Mouse (Mus musculus) lung, adult 18-20 months (tissue): ENCODE results near the gene Pdzd3.
"Not testable (repeated sequence)": the region's sequence is repeated elsewhere in the genome, so short reads cannot be mapped to it uniquely, and the experiment has no call there.

Experiments used
- DNase-seq, 2 experiments: peaks; one replicate each; pipeline ENCODE4 v3.0.0; 2022; ENCODE audit warnings: mixed read lengths in 2 of 2

Pdzd3 gene

DNA sequence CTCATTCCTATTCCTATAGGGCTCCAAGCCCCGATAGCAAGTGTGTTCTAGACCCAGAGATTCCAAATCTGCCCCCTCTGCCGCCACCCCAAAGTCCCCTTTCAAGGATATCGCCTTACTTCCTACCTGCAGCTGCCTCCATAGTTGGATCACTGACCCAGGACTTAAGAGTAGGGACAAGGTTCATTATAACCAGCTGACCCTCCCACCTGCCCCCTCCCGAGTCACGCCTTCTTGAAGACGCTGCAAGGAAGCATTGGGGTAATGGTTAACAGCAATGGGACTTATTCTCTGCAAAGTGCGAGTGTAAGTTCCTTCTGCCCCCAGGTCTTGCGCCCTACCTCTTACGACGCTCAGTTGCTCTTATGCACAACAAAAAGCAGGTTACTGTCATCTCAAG is at the start of gene Pdzd3:
Pdzd3 (minus strand) TSS at position 158 of the 400 bp plus-strand sequence.
- no peak for DNase-seq

DNA sequence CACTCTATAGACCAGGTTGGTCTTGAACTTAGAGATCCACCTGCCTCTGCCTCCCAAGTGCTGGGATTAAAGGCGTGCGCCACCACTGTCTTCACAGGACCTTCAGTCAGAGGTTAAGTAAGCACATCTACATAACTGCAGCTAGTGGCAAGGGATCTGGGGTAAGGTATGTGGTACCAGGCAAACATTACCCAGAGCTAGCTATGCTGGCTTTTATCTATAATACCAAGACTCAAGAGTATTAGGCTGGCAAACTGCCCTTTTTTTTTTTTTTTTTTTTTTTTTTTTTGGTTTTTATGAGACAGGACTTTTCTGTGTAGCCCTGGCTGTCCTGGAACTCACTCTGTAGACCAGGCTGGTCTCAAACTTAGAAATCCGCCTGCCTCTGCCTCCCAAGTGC is 48.7 kb upstream of the Pdzd3 start:
- not testable (repeated sequence) for DNase-seq

DNA sequence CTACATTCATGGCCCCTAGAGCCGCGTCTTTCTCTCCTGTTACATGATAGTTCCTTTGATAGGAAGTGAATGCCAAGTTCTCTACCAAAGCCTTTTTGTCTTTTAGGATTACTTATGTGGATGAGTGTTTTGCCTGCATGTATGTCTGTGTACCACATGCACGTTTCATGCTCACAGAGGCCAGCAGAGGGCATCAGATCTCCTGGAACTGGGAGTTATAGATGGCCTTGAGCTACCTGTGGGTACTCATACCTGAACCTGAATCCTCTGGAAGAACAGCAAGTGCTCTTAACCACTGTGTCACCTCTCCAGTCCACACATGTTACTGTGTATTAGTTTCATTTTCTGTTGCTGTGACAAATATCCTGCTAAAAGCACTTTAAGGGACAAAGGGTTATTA is 41.2 kb upstream of the Pdzd3 start:
- peak; percentile 54 to 65 for DNase-seq

DNA sequence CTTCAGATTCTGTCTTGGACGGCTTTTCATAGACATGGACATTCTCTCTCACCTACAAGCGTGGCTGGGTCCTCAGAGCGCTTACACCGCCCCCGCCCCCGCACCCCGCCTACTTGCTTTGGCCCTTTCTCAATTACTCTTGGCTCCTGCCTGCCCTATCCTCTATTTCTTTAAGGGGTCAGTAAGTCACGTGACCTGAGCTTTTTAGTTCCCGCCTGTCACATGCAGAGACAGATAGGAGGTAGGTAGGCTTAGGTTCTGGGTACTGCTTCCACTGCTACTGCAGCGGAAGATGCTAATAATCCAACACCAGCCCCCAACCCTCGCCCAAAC is 37.7 kb upstream of the Pdzd3 start:
- no peak for DNase-seq

DNA sequence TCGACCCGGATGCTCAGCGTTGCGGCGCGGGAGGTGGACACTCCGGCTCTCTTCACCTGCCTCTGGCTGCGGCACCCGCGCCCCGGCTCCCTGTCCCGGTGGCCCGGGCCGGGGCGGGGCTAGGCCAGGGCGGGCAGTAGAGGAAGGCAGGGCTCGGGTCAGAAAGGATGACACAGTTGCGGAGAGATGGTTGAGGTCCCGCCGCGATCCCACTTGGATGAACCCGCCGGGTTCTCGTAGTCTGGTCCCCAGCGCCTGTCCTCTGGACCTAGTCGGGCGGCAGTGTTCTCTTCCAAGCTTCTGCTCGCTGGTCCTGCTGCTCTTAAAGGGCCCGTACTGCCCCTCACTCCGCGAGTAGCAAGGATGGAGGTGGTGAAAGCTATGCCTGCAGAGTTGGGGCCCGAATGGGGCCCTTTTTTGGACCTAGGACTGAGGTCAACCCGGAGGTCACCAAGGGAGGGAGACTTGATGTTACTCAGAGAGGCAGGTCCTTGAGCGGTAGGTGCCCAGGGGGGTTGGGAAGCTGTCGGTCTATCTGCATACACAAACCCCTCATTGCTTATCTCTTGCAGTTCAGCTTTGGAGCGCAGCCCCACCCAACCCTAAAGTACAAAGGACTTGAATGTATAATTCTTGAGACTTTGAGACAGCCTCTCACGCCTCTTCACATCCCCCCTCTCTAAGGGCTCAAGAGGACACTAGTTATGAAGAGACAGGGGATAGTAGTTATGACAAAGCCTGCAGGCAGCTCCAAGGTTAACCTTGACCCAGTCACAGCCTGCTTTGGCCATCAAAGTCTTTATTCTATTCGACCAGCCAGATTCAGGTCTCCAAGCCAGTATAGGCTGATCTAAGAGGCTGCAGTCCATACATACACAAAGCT is 37.0 kb upstream of the Pdzd3 start, which contains the start of gene Abcg4:
Abcg4 (minus strand) TSS at position 540 of the 883 bp plus-strand sequence.
- DNase-seq: no peak

DNA sequence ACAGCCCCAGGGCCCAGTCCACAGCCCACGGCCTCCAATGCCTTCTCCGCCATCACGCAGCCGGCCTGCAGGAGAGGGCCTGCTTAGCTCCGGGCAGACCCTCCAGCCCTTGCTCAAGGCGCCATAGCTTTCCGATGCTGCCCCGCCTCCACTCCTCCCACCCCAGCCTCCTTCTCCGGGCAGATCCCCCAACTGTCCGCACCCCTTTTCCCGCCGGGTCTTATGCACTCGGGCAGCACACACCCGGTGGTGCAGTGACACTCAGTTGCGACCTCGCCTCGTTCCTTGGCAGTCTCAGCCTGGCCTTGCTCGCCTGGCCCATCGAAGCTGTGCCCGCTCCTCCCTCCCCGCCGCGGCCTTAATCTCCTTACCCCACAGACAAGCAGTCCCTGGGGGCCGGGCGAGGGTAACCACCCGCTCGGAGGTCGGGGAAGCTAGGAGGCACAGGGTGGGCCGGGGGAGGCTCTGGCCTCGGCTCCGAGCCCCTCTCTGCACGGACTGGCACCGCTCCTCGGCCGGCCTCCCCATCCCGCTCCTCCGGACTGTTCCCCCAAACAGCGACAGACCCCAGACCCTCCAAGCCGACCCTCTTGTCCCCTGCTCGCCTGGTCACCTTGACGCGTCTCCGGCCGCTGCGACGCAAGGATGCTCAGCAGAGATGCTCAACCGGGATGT is 36.3 kb upstream of the Pdzd3 start:
- no peak for DNase-seq

DNA sequence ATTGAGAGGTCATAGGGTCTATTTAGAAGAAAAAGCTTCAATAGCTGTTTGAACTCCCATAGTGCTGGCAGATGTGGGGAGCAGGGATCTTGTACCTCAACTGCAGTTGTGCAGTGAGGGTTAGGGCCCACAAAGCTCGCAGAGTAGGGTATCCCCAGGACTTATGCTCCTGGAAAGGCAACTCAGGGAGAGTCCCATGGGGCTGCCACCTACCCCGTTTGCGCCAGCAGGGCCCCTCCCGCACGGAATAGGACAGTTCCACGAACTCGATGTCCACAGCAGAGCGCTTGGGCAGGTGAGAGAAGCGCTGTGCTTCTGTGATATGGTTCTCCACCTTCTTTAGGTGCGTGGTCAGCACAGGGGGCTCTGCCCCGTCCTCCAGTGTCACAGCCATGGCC is 35.7 kb upstream of the Pdzd3 start:
- no peak for DNase-seq

DNA sequence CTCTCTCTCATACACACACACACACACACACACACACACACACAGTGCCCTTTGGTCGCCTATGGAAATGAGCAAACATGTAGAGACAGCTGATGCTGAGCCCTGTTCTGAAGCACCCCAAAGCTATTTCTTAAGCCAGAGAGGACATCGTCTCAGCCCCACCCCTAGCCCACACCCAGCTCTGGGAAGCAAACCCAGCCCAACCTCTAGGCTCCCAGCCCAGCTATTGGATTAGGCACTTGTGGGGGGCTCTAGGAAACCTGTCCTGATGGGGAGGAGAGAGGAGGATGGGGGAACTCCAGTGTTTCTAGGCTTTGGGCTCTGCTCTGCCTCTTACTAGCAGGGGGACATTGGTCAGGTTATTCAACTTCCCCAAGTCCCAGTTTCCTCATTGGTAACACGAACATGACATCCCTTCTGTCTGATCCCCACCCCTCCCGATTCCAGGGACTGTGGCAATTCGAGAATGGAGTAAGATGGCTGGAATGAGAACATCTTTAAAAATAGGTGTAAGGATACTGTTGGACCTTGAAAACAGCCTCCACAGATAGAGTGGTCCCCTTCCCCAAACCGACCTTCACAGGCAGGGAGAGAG is 35.1 kb upstream of the Pdzd3 start:
- DNase-seq: no peak

DNA sequence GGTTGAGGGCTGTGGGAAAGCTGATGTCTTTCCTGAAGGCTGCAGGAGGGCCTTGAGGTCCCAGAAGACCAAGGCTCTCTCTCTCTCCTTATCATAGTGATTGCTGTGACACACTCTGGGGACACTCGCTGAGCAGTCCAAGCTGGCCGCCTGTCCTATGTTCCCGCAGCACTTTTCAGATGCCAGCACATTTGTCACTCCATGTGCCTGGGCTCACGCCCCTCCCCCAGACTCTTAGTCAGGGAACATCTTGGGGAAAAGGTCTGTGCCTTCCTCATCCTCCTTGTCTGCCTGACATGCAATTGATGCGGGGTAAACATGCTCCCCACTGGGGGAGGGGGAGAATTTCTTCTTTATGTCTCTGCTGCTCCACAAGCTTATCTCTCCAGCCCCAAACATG is 31.9 kb upstream of the Pdzd3 start:
- DNase-seq: no peak

DNA sequence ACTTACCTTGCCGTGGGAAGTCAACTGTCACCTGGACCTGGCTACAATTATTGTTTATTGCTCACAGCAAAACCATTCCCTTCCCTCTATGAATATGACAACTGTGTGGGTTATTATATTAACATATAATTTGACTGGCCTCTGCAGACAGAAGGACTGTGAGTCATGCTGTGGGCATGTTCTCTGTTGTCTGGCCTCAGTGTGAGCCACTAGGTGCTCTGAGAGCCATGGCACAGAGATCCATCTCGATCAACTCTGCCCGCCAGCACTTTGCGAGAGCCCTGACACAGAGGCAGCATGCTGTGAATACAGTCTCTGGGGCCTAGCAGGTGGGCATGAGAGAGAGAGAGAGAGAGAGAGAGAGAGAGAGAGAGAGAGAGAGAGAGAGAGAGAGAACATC is 18.7 kb upstream of the Pdzd3 start:
- no peak for DNase-seq

DNA sequence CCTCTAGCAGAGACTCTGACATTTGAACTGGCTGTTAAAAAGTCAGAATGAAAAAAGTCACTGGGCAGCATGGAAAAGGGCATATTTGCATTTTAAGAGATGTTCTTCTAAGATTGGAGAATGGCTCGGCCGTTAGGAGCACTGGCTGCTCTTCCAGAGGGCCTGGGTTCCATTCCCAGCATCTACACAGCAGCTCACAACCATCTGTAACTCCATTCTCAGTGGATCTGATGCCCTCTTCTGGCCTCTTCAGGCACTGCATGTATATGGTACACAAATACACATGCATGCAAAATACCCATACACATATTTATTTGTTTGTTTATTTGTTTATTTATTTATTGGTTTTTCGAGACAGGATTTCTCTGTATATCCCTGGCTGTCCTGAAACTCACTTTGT is 17.8 kb upstream of the Pdzd3 start:
- DNase-seq: no peak

DNA sequence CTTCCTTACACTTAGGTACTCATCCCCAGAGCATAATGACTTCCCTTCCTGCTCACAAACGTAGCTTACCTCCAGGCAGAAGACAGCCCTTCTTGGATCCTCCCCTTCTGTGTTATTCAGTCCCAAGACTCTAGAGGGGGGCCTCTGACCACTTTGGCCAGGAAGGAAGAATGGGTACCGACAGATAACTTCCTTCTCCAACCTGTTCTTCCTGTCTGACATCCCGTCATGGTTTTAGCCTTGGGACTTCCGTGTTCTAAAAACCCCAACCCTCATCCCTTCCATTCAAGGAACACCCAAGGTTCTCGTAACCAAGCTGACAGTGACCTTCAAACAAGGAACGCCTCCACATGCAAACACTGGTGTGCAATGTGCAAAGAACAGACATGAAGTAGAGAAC is 17.2 kb upstream of the Pdzd3 start, which contains the start of gene Nlrx1:
Nlrx1 (minus strand) TSS at position 168 of the 400 bp plus-strand sequence.
- DNase-seq: peak in 1 of 2 experiments; percentile 46

DNA sequence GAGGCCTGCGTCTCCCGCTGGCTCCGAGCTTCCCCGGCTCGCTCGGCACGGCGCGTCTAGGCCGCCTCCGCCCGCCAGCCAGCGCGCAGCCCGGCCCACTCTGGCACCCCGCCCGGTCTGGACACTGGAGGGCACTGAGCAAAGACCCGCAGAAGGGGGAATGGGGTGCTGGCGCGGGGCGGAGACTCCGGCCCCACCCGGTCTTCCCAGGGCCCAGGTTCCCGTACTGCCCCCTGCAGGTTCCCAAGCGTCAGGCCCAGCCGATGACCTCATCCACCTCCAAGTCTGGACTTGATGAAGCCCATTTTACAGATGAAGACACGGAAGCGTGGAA is 16.7 kb upstream of the Pdzd3 start:
- peak; percentile 91 to 94 for DNase-seq

DNA sequence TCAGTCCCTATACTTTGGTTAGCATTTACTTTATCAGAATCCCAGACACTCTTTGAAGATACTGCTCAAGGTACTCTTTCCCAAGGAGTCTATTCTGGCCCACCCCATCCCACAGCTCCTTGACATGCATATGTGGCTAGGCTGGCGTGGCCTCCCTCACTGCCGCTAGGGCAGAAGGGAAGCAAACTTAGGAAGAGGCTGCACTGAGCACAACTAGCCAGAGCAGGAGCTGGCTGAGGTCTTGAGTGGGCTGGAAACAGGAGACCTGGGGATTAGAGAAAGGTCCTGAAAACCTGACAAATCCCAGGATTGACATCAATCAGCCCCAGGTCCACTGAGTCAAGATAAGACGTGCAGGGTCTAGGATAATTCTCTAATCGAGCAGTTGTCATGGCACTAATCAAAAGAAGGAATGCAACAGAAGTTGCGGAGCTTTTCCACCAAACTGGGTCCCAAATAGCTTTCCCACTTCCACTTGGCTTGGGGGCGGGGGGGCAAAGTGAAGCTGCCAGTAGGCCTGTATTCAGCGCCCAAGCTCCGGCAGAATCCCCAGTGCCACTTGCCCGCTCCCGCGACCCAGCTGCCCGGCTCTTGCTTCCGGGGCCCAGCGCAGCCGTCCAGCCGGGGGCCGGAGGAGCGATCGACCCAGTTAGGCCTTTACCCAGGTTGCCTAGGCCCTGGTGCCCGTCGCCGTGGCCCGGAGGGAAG is 16.2 kb upstream of the Pdzd3 start:
- DNase-seq: peak; percentile 26 to 39

DNA sequence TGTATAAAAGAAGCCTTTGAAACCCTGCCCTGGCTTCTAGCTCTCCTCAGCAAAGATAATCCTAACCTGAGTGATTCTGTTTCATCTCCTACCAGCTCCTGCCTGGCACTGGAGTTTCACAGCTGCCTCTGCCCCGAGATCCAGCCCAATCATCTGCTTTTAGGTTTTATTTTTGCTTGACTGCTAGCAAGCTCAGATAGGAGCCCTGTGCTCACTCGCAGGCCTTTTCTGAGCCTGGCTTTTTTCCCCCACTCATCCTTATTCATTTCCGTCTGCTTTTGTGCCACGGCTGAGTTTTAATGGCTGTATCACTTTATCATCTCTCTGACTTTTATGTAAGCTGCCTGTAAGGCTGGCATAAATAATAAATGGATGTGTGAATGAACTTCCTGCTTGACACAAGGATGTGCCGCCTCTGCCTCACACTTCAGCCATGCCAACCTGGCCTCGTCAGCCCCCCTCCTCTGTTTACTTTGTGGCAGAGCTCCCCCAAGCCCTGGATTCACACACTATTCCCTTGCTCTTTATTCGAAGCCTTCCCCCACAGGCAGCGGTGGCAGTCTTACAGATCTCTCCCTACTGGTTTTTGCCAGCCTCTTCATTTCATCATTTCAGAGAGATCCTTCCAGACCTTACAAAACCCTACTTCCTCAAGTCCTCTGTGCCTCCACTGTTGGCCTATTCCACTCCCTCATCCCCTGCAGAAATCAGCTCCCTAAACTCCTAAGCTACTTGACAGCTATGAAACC is 15.4 kb upstream of the Pdzd3 start:
- DNase-seq: no peak

DNA sequence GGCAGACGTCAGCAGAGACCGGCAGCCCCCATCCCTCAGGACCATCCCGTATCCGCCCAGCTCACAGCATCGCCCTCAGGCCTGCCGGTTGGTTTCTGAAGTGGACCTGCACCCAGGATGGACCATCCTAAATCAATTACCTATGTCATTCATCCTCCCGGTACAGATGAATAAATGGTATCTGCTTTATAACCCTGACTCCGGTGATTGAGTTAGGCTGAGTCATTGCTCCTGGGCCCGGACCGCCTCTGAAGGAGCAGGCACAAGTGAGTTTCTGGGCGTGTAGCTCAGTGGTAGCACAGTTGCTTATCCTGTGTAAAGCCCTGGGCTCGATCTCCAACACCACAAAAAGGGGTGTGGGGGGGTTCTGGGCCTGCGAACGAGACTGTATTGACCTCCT is 10.1 kb upstream of the Pdzd3 start:
- no peak for DNase-seq

DNA sequence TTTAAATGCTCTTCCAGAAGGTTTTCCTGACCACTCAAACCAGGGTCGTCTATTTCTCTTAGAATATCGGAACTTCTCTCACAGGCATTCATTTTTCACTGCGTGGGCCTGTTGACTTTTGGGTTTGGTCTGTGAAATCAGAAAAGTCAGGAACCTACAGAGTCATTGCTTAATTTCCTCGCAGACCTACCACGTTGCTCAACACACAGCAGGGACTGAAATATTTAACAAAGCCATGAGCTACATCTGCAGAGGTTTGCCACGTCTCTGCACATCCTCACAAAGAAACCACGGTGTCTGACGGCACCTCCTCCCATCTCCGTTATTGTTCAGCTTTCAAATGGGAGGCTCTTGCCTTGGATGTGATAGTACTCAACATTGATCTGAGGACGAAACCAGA is 7.7 kb upstream of the Pdzd3 start:
- no peak for DNase-seq

DNA sequence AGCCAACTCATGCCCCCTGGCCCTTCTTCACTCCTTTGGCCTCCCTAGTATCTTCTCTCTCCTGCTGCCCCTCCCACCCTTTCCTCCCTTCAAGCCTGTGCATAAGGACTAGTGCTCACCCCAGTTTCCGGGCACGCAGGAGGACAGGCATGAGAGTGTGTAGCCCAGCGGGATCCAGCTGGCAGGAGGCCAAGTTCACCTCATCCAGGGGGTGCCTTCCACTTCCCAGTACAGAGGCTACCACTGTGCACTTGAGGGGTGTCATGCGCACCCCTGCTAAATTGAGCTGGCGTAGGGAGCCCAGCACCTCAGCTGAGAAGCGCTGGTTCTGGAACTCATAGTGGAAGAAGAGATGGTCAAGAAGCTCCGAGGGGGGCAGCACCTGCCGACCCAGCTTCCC is 4.9 kb upstream of the Pdzd3 start:
- DNase-seq: no peak

DNA sequence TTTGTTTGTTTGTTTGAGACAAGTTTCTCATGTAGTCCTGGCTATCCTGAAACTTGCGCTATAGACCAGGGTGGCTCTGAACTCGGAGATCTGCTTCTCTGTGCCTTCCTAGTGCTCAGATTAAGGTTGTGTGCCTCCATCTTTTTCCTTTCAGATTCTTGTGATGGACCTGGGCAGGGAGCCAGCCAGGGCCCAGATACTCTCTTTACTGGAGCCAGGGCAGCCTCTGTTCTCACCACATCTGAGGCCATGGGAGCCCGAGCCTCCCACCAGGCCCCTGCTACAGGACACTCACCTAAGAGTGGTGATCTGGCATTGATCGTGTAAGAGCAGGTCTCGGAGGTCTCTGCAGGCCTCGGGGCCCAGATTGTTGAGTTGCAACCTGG is 3.9 kb upstream of the Pdzd3 start:
- DNase-seq: no peak

DNA sequence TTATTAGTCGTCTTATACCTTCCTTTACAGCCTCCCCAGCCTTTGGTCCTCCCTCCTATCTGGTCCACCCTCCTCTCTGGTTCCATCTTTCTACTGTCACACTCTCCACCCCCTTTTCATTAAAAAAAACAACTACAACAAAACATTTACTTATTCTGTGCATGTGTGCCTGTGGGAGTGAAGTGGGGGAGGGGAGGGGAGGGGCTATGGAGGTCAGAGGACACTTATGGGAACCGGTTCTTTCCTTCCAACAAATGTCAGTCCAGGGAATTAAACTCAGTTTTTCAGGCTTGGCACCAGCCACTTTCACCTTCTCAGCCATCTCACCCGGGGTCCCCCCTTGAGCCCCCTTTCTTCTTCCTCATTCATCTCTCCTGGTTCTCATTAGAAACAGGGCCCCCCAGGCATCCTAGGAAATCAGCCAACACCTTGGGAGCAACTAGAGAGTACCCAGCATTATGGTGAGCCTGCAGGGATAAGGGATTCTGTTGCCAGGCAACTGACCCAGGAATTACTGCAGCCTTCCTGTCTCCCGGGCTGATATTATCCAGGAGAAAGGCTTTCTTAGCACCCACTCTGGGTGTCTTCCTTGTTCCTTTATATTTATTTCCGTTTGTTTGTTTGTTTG is 3.4 kb upstream of the Pdzd3 start:
- DNase-seq: no peak

DNA sequence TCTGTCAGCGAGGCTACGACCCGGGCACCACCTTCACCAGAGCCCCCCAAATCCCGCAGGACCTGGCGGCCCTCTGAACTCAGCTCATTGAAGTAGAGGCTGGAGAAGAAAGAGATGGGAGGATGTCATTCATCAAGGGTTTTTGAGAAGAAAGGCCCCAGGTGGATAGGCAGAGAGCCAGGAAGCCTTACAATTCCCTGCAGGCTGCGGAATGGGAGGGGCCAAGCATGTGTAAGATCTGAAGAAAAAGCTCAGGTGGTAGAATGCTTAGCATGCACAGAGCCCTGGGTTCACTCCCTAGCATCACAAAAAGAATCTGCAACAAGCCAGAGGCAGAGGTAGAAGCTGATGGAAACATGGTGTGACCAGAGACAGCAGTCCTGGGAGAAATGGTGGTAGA is 2.2 kb upstream of the Pdzd3 start:
- DNase-seq: no peak

DNA sequence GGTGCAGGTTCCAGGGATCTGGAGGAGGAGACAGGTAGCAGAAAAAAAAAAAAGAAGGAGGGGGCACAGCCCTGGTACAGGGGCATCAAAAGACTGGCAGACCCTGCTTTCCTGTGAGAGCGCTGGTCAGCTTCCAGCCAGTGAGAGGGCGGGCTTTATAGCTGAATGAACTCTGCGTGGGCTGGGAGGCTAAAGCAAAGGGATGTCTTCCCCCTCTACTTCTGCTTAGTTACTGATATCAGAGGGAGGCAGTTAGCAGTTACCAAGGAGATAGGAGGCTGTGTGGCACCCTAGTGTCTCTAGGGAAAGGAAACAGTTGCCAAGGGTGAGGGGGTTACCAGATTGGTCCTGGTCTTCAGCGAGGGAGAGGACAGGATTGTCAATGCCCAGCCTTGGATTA is 826 bp downstream of the Pdzd3 start:
- no peak for DNase-seq
